Mouse (Mus musculus): Measurements from ENCODE around the gene 2410131K14Rik.

Gene 2410131K14Rik

GRCm38 (mm10) chr5:118261181-118261580 is 16.2 kb downstream of the 2410131K14Rik start:
- DNase-seq (ENCODE audit: low read depth), result no peak

GRCm38 (mm10) chr5:118262418-118262817 is 17.4 kb downstream of the 2410131K14Rik start:
- no peak for DNase-seq (ENCODE audit: low read depth)

GRCm38 (mm10) chr5:118264279-118264678 is 19.3 kb downstream of the 2410131K14Rik start:
- DNase-seq (ENCODE audit: low read depth), result no peak

GRCm38 (mm10) chr5:118265366-118265765 is 20.3 kb downstream of the 2410131K14Rik start:
- no peak for DNase-seq (ENCODE audit: low read depth)

- no peak for DNase-seq (ENCODE audit: low read depth)
These were observed 21.3 kb downstream of the 2410131K14Rik start for GRCm38 (mm10) chr5:118266309-118266708.

- DNase-seq (ENCODE audit: low read depth), result no peak
These were observed 24.0 kb downstream of the 2410131K14Rik start for GRCm38 (mm10) chr5:118268987-118269386.

GRCm38 (mm10) chr5:118271449-118272110 is 26.6 kb downstream of the 2410131K14Rik start:
- no peak for DNase-seq (ENCODE audit: low read depth)

GRCm38 (mm10) chr5:118273446-118273845 is 28.4 kb downstream of the 2410131K14Rik start:
- no peak for DNase-seq (ENCODE audit: low read depth)

- no peak for DNase-seq (ENCODE audit: low read depth)
These were observed 29.5 kb downstream of the 2410131K14Rik start for GRCm38 (mm10) chr5:118274546-118274945.

GRCm38 (mm10) chr5:118276281-118276680 is 31.3 kb downstream of the 2410131K14Rik start:
- DNase-seq (ENCODE audit: low read depth), result no peak

- DNase-seq (ENCODE audit: low read depth), result no peak
These were observed 31.7 kb downstream of the 2410131K14Rik start for GRCm38 (mm10) chr5:118276711-118277110.

GRCm38 (mm10) chr5:118277741-118278495 is 32.9 kb downstream of the 2410131K14Rik start:
- DNase-seq (ENCODE audit: low read depth), result no peak

- no peak for DNase-seq (ENCODE audit: low read depth)
These were observed 46.4 kb downstream of the 2410131K14Rik start for GRCm38 (mm10) chr5:118291453-118291852.

- DNase-seq (ENCODE audit: low read depth), result no peak
These were observed 47.4 kb downstream of the 2410131K14Rik start for GRCm38 (mm10) chr5:118292476-118292875.

- DNase-seq (ENCODE audit: low read depth), result no peak
These were observed 49.2 kb downstream of the 2410131K14Rik start for GRCm38 (mm10) chr5:118294086-118294864.

- no peak for DNase-seq (ENCODE audit: low read depth)
These were observed 49.8 kb downstream of the 2410131K14Rik start for GRCm38 (mm10) chr5:118294865-118295258.

GRCm38 (mm10) chr5:118297338-118297746 is 52.3 kb downstream of the 2410131K14Rik start:
- DNase-seq (ENCODE audit: low read depth), result no peak

- DNase-seq (ENCODE audit: low read depth), result no peak
These were observed 54.8 kb downstream of the 2410131K14Rik start for GRCm38 (mm10) chr5:118299720-118300400.

GRCm38 (mm10) chr5:118302466-118303155 is 57.6 kb downstream of the 2410131K14Rik start:
- DNase-seq (ENCODE audit: low read depth), result no peak

- no peak for DNase-seq (ENCODE audit: low read depth)
These were observed 60.1 kb downstream of the 2410131K14Rik start for GRCm38 (mm10) chr5:118304970-118305618.

- DNase-seq (ENCODE audit: low read depth), result no peak
These were observed 65.4 kb downstream of the 2410131K14Rik start for GRCm38 (mm10) chr5:118310389-118310788.

Data from c-Kit-positive CD71-positive TER-119-negative erythroid progenitor cells, embryonic 14.5 days (primary cell).